Comparison of ENCODE assay signal across 9 mouse cellular contexts in the genomic region with DNA sequence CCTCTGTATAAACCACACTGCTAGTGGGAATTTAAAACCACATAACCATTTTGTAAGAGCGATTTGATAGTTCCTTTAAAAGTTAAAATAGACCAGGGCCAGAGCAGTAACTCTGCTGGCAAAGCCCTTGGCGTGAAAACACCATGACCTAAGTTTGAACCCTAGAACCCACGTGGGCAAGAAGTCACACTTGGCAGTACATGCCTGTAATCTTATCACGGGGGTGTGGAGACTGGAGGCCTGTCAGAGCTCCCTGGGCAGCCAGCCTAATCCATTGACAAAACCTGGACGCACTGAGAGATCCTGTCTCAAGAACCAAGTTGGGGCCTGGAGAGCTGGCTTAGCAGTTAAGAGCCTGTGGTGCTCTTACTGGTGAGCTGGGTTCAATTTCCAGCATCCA. TPM values are rescaled to one million over a fixed set of nuclear protein-coding genes. Genes with fewer than 3 reads are reported as not detected.
DNase-seq lines count a peak whose midpoint lies in the region; ATAC-seq and TF ChIP-seq lines count a peak whose summit lies in the region.
"Had no signal": no experiment of that assay in that cellular context is flagged by ENCODE, and none has a peak within 500 bp of the region (broad histone marks: within the 10 kb centered on the region; RNA-seq: fewer than 3 reads in every experiment).

No protein-coding gene starts in this region.

- H3K4me2 ChIP-seq in forebrain, postnatal 0 days (ENCODE audit: low read depth) = no peak overlapping the region
- H3K4me2 ChIP-seq in forebrain, embryonic 16.5 days (ENCODE audit: low read length) = no peak overlapping the region
- H3K4me2 ChIP-seq in lung, embryonic 14.5 days = no peak overlapping the region

- H3K9me3 ChIP-seq in forebrain, postnatal 0 days (ENCODE audit: low read length) = no peaks in the 10 kb centered on the region
- H3K9me3 ChIP-seq in forebrain, embryonic 16.5 days (ENCODE audit: control insufficient read depth, low read length) = no peaks in the 10 kb centered on the region
- no peaks in the 10 kb centered on the region for H3K9me3 ChIP-seq in lung, embryonic 14.5 days (ENCODE audit: low read depth, low read length)

- no peak overlapping the region for H3K9ac ChIP-seq in forebrain, postnatal 0 days
- no peak overlapping the region for H3K9ac ChIP-seq in forebrain, embryonic 16.5 days (replicated peaks; ENCODE audit: low read depth, low read length)
- H3K9ac ChIP-seq in lung, embryonic 14.5 days = no peak overlapping the region

- WGBS in forebrain, postnatal 0 days = 47% methylated on average over 5 of the region's 5 CpGs
- WGBS in forebrain, embryonic 16.5 days = 54% methylated on average over 5 of the region's 5 CpGs
- WGBS in lung, embryonic 14.5 days = 25% methylated on average over 5 of the region's 5 CpGs

- H3K27me3 ChIP-seq in forebrain, postnatal 0 days (ENCODE audit: insufficient read depth, low read length) = no peaks in the 10 kb centered on the region
- H3K27me3 ChIP-seq in forebrain, embryonic 16.5 days (replicated peaks; ENCODE audit: control insufficient read depth, insufficient read depth, low read length) = no peaks in the 10 kb centered on the region
- no peaks in the 10 kb centered on the region for H3K27me3 ChIP-seq in lung, embryonic 14.5 days (ENCODE audit: insufficient read depth, low read length)
- H3K27me3 ChIP-seq: CH12.LX had no signal

- no peaks in the 10 kb centered on the region for H3K36me3 ChIP-seq in forebrain, postnatal 0 days (ENCODE audit: insufficient read depth)
- H3K36me3 ChIP-seq in forebrain, embryonic 16.5 days (ENCODE audit: control insufficient read depth, insufficient read depth) = no peaks in the 10 kb centered on the region
- H3K36me3 ChIP-seq in lung, embryonic 14.5 days (ENCODE audit: insufficient read depth) = no peaks in the 10 kb centered on the region

- no peak overlapping the region for H3K4me3 ChIP-seq in forebrain, postnatal 0 days (ENCODE audit: low read depth, low read length)
- H3K4me3 ChIP-seq in forebrain, embryonic 16.5 days (replicated peaks; ENCODE audit: low read length) = no peak overlapping the region
- H3K4me3 ChIP-seq in lung, embryonic 14.5 days (ENCODE audit: low read depth, low read length) = no peak overlapping the region

- intact Hi-C loops in heart, postnatal 14 days (cut with DNase I) = loop anchor here (5.0 kb wide), 1 partner anchor 44 kb away; the partner anchor contains the start of gene Hmgb2

- H3K4me1 ChIP-seq in forebrain, postnatal 0 days (ENCODE audit: insufficient read depth) = no peaks in the 10 kb centered on the region
- H3K4me1 ChIP-seq in forebrain, embryonic 16.5 days (replicated peaks; ENCODE audit: control insufficient read depth, insufficient read depth, low read length) = no peaks in the 10 kb centered on the region
- no peaks in the 10 kb centered on the region for H3K4me1 ChIP-seq in lung, embryonic 14.5 days (ENCODE audit: insufficient read depth)

- no peak overlapping the region for H3K27ac ChIP-seq in forebrain, postnatal 0 days (ENCODE audit: low read depth, low read length)
- H3K27ac ChIP-seq in forebrain, embryonic 16.5 days (ENCODE audit: low read length) = no peak overlapping the region
- no peak overlapping the region for H3K27ac ChIP-seq in lung, embryonic 14.5 days (ENCODE audit: low read depth)

- no peak for TF ChIP-seq CTCF in forebrain, postnatal 0 days (IDR thresholded peaks at IDR 0.05; ENCODE audit: low read depth)
- TF ChIP-seq CTCF in lung, embryonic 14.5 days (IDR thresholded peaks at IDR 0.05; ENCODE audit: low read depth) = no peak

- peak; percentile 84 for ATAC-seq in forebrain, postnatal 0 days
- ATAC-seq in forebrain, embryonic 16.5 days = no peak
- peak; percentile 84 for ATAC-seq in lung, embryonic 14.5 days (ENCODE audit: insufficient read depth)
- no peak for ATAC-seq in erythroid progenitor cell, adult 5-6 weeks (replicated peaks; ENCODE audit: low FRiP score, poor library complexity, severe bottlenecking)

- peak; percentile 40 for DNase-seq in forebrain, postnatal 0 days
- peak; percentile 97 for DNase-seq in fat pad, adult 2 months (ENCODE audit: extremely low read depth, low read depth, low spot score)
- peak; percentile 79 to 88 for DNase-seq in heart, postnatal 14 days
- DNase-seq in lung, embryonic 14.5 days = peak; percentile 78
- peak; percentile 72 for DNase-seq in testis, postnatal 14 days (ENCODE audit: low spot score)
- no peak for DNase-seq in layer of hippocampus, adult 8-10 months (ENCODE audit: low spot score in 2 of 2)

RNA-seq across cellular contexts. Expression of gene Scrg1, which starts 12.9 kb away (rescaled TPM):
- 15.4 and 20.4 TPM in 2 replicates for total RNA-seq in forebrain, postnatal 0 days (2014; rRNA removed)
- 39.8 and 44.4 TPM in 2 replicates for polyA plus RNA-seq in forebrain, postnatal 0 days (2015; fragmentation: Nextera tagmentation; extraction: Ambion mirVana)
- 14.7 and 20.2 TPM in 2 replicates for polyA plus RNA-seq in forebrain, embryonic 16.5 days (2015; fragmentation: Nextera tagmentation; extraction: Ambion mirVana)
- total RNA-seq in heart, postnatal 14 days (2021) = under 1 TPM in 1 of 2 experiments, not detected in 1; 0.43 TPM
- polyA plus RNA-seq in lung, embryonic 14.5 days (2014; fragmentation: Nextera tagmentation; extraction: Ambion mirVana) = 0.46 and 0.95 TPM in 2 replicates
- 10 to 100 TPM; 53.6 to 76.8 (median 61.3) TPM for total RNA-seq in layer of hippocampus, adult 8-10 months (2022)
- total RNA-seq in erythroid progenitor cell, adult 5-6 weeks (2015; ENCODE audit: low replicate concordance) = not detected in 2 replicates
- total RNA-seq in erythroid progenitor cell, adult 5-6 weeks (2017; ENCODE audit: low replicate concordance) = 3.5 TPM in 1 of 2 replicates, not detected in the other
- total RNA-seq: CH12.LX had no signal

RNA-seq across cellular contexts. Expression of gene Sap30, which starts 19.0 kb away (rescaled TPM):
- 28.4 and 42.0 TPM in 2 replicates for total RNA-seq in forebrain, postnatal 0 days (2014; rRNA removed)
- 29.0 and 41.5 TPM in 2 replicates for polyA plus RNA-seq in forebrain, postnatal 0 days (2015; fragmentation: Nextera tagmentation; extraction: Ambion mirVana)
- 53.1 and 64.3 TPM in 2 replicates for polyA plus RNA-seq in forebrain, embryonic 16.5 days (2015; fragmentation: Nextera tagmentation; extraction: Ambion mirVana)
- 10 to 100 TPM; 12.9 TPM for total RNA-seq in heart, postnatal 14 days (2021)
- 39.3 and 47.4 TPM in 2 replicates for polyA plus RNA-seq in lung, embryonic 14.5 days (2014; fragmentation: Nextera tagmentation; extraction: Ambion mirVana)
- 10 to 100 TPM in 2 of 4 experiments, 1 to 10 TPM in 2; 8.8 to 14.9 (median 10.2) TPM for total RNA-seq in layer of hippocampus, adult 8-10 months (2022)
- 19.7 and 29.9 TPM in 2 replicates for total RNA-seq in erythroid progenitor cell, adult 5-6 weeks (2015; ENCODE audit: low replicate concordance)
- total RNA-seq in erythroid progenitor cell, adult 5-6 weeks (2017; ENCODE audit: low replicate concordance) = 24.9 and 33.8 TPM in 2 replicates

RNA-seq across cellular contexts. Expression of gene Hmgb2, which starts 43.1 kb away (rescaled TPM):
- 17.2 and 27.8 TPM in 2 replicates for total RNA-seq in forebrain, postnatal 0 days (2014; rRNA removed)
- polyA plus RNA-seq in forebrain, postnatal 0 days (2015; fragmentation: Nextera tagmentation; extraction: Ambion mirVana) = 61.1 and 74.8 TPM in 2 replicates
- polyA plus RNA-seq in forebrain, embryonic 16.5 days (2015; fragmentation: Nextera tagmentation; extraction: Ambion mirVana) = 168 and 177 TPM in 2 replicates
- total RNA-seq in heart, postnatal 14 days (2021) = 10 to 100 TPM; 27.0 to 51.5 TPM
- 500 and 503 TPM in 2 replicates for polyA plus RNA-seq in lung, embryonic 14.5 days (2014; fragmentation: Nextera tagmentation; extraction: Ambion mirVana)
- 10 to 100 TPM in 1 of 4 experiments, 1 to 10 TPM in 3; 2.6 to 13.0 (median 5.8) TPM for total RNA-seq in layer of hippocampus, adult 8-10 months (2022)
- total RNA-seq in erythroid progenitor cell, adult 5-6 weeks (2015; ENCODE audit: low replicate concordance) = 755 and 757 TPM in 2 replicates
- total RNA-seq in erythroid progenitor cell, adult 5-6 weeks (2017; ENCODE audit: low replicate concordance) = 675 and 1,030 TPM in 2 replicates

Comparison
In these comparisons a context has a peak if more than half of its experiments do, and no peak if none do; other contexts are left out.
1. ATAC-seq: peak in forebrain, postnatal 0 days (single experiment) and lung, embryonic 14.5 days (single experiment); none in forebrain, embryonic 16.5 days (single experiment) and erythroid progenitor cell, adult 5-6 weeks (single experiment).
2. DNase-seq: peak in forebrain, postnatal 0 days (single experiment), fat pad, adult 2 months (single experiment), heart, postnatal 14 days (2 of 2), lung, embryonic 14.5 days (single experiment) and testis, postnatal 14 days (single experiment); none in layer of hippocampus, adult 8-10 months (0 of 2).
3. RNA of gene Hmgb2, which starts 43.1 kb away (total RNA-seq): 675 to 1,030 TPM in erythroid progenitor cell, adult 5-6 weeks; 27.0 to 51.5 TPM in heart, postnatal 14 days, 17.2 to 27.8 TPM in forebrain, postnatal 0 days and 2.6 to 13.0 TPM in layer of hippocampus, adult 8-10 months; every median in the first group is over 10 times any median in the second.